Mouse (Mus musculus) ES-Bruce4 (cell line): ENCODE data around the gene Prr14. TPM values are rescaled to one million over a fixed set of nuclear protein-coding genes. Genes with fewer than 3 reads are reported as not detected.
"Not testable (repeated sequence)": the region's sequence is repeated elsewhere in the genome, so short reads cannot be mapped to it uniquely, and the experiment has no call there.

ENCODE experiments used
- H3K27ac ChIP-seq: 2 replicates; pipeline ENCODE4 v1.5.1; 2012; ENCODE audit warnings: low read length, inconsistent platforms; ENCODE audit not compliant: insufficient read depth
- H3K27me3 ChIP-seq: 2 replicates; pipeline ENCODE4 v1.6.1; 2012; ENCODE audit warnings: mild to moderate bottlenecking, low read length, inconsistent platforms; ENCODE audit not compliant: control insufficient read depth, poor library complexity, insufficient read depth, severe bottlenecking
- H3K36me3 ChIP-seq: 2 replicates; pipeline ENCODE4 v1.6.1; 2012; ENCODE audit warnings: inconsistent platforms, mild to moderate bottlenecking, low read length, moderate library complexity; ENCODE audit not compliant: control insufficient read depth, poor library complexity, insufficient read depth, severe bottlenecking
- H3K4me1 ChIP-seq: one replicate; pipeline ENCODE4 v1.8.1; 2011; ENCODE audit warnings: low read length; ENCODE audit not compliant: control insufficient read depth, insufficient read depth
- H3K4me3 ChIP-seq: 2 replicates; pipeline ENCODE4 v1.5.1; 2011; ENCODE audit warnings: low read depth, mild to moderate bottlenecking, low read length
- H3K9ac ChIP-seq: 2 replicates; pipeline ENCODE4 v1.6.1; 2012; ENCODE audit warnings: low read depth, mild to moderate bottlenecking, inconsistent platforms; ENCODE audit not compliant: poor library complexity, severe bottlenecking
- H3K9me3 ChIP-seq: replicated peaks from 2 replicates; pipeline ENCODE4 v1.6.1; 2012; ENCODE audit warnings: mild to moderate bottlenecking, low read length, inconsistent platforms; ENCODE audit not compliant: control insufficient read depth, poor library complexity, insufficient read depth, severe bottlenecking
- CTCF ChIP-seq: IDR thresholded peaks from one replicate; pipeline ENCODE4 v1.8.1; 2011; ENCODE audit warnings: low read depth, low read length
- EP300 ChIP-seq: IDR thresholded peaks from 2 replicates; pipeline ENCODE4 v1.6.1; 2011; ENCODE audit warnings: low read depth, low read length; ENCODE audit not compliant: insufficient read depth
- POLR2A ChIP-seq: IDR thresholded peaks from one replicate; pipeline ENCODE4 v1.8.1; 2011; ENCODE audit warnings: low read length; ENCODE audit not compliant: insufficient read depth
- polyA plus RNA-seq: library from polyadenylated mRNA; stranded (reverse); fragments of >200 nt; gene quantifications from 2 replicates; pipeline ENCODE4 v1.2.4, GENCODE M21; 2011; ENCODE audit warnings: low read depth; ENCODE audit not compliant: missing spikeins, insufficient read depth, insufficient read length

Prr14 gene
- 45.3 and 48.0 TPM in 2 replicates for polyA plus RNA-seq

GRCm38 (mm10) chr7:127459311-127459710 is at the start of gene Prr14:
Prr14 (plus strand) TSS chr7:127459611.
- Histone ChIP-seq H3K36me3 (peaks cover 26% of the 10 kb centered on the region), H3K9me3 (peaks cover 65% of the 10 kb centered on the region)
- not testable (repeated sequence) for H3K27me3 ChIP-seq, H3K9ac ChIP-seq, H3K27ac ChIP-seq, H3K4me1 ChIP-seq, H3K4me3 ChIP-seq

- Histone ChIP-seq H3K4me3 (no peak overlapping the region), H3K36me3 (no peaks in the 10 kb centered on the region), H3K27me3 (no peaks in the 10 kb centered on the region), H3K27ac (no peak overlapping the region), H3K9ac (no peak overlapping the region), H3K9me3 (no peaks in the 10 kb centered on the region), H3K4me1 (no peaks in the 10 kb centered on the region)
- TF ChIP-seq POLR2A (no peak), CTCF (no peak), EP300 (no peak)
These were observed 48.0 kb upstream of the Prr14 start for GRCm38 (mm10) chr7:127411418-127411817.

DNA sequence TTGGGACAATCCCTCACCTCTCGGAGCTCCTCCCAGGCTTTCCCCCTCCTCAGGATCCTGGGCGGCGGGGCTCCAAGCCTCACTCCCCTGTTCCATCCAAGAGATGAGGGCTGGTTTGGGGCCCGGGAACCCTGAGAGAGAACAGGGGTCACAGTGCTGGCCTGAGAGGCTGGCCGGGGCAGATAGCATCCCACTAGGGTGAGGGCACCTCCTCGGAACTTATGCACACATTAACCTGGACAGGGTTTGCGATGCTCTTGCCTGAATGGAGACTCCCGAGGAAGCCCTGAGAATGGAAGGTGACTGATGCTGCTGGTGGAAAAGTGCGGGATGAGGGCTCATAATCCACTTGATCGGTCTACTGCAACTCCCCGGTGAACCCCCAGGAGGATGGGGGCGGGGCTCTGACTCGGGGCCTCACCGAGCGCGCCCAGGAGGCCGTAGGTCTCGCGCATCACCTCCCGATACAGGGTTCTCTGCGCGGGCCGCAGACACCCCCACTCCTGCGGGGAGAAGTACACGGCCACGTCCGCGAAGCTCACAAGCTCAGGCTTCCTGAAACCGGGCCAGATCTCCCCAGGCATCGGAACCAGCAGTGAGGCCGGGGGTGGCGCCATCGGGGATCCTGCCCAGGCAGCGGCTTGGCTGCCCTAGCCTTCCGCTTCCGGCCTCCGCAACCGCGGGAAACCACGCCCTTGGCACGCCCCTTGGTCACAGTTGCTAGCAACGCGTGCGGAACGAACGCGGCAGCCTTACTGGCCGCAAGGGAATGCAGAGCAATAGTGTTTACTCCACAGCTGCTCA is 37.8 kb upstream of the Prr14 start, which contains the start of gene Zfp688:
TSS of gene Zfp688 (minus strand) at position 681 of the 804 bp plus-strand sequence.
- TF ChIP-seq EP300 (peak; percentile 59; the same call in 1 of the 2 replicates), POLR2A (peak; percentile 78), CTCF (no peak)
- Histone ChIP-seq H3K9ac (peak within 1 kb of the TSS; percentile 73), H3K4me3 (peak within 1 kb of the TSS; percentile 93), H3K27me3 (no peaks in the 10 kb centered on the region), H3K9me3 (no peaks in the 10 kb centered on the region), H3K4me1 (no peaks in the 10 kb centered on the region), H3K36me3 (peaks cover 13% of the 10 kb centered on the region), H3K27ac (no peak within 1 kb of the TSS)

- Histone ChIP-seq H3K27me3 (no peaks in the 10 kb centered on the region), H3K36me3 (peaks cover 13% of the 10 kb centered on the region), H3K4me3 (peak overlapping the region; percentile 93), H3K27ac (no peak overlapping the region), H3K4me1 (no peaks in the 10 kb centered on the region), H3K9me3 (no peaks in the 10 kb centered on the region), H3K9ac (no peak overlapping the region)
- TF ChIP-seq POLR2A = no peak
- TF ChIP-seq CTCF = no peak
- TF ChIP-seq EP300 = no peak
These were observed 37.2 kb upstream of the Prr14 start for GRCm38 (mm10) chr7:127422247-127422646.

DNA sequence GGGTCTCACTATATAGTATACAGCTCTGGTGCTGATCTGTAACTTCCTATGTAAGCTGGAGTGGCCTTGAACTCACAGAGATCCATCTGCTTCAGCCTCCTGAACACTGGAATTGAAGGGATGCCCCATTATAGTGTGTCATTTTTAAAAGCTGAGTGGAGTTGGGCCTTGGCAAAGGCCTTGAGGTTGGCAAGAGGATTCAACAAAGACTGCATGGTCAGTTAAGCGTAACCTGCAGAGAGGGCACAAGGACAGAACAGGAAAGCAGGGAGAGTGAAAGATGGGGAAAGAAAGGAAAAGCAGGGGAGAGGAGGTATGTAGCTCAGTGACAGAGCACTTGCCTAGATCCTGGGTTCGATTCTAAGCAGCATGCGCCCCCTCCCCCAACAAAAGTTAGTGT is 34.1 kb upstream of the Prr14 start:
- Histone ChIP-seq H3K27me3 (no peaks in the 10 kb centered on the region), H3K4me3 (no peak overlapping the region), H3K27ac (no peak overlapping the region), H3K9me3 (no peaks in the 10 kb centered on the region), H3K4me1 (no peaks in the 10 kb centered on the region), H3K9ac (no peak overlapping the region), H3K36me3 (no peaks in the 10 kb centered on the region)
- TF ChIP-seq POLR2A (no peak), CTCF (no peak), EP300 (no peak)

DNA sequence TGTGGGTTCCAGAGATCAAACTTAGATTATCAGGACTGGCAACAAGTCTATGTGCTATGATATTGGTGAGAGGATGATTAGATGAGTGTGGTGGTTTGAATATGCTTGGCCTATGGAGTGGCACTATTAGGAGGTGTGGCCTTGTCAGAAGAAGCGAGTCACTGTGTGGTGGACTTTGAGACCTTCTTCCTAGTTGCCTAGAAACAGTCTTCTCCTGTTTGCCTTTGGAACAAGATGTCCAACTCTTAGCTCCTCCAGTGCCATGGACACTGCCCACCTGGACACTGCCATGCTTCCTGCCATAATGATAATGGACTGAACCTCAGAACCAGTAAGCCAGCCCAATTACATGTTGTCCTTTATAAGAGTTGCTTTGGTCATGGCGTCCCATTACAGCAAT is 33.5 kb upstream of the Prr14 start:
- TF ChIP-seq CTCF (no peak), EP300 (no peak), POLR2A (no peak)
- H3K36me3 ChIP-seq = no peaks in the 10 kb centered on the region
- H3K27ac ChIP-seq = no peak overlapping the region
- H3K9me3 ChIP-seq = no peaks in the 10 kb centered on the region
- H3K9ac ChIP-seq = no peak overlapping the region
- H3K4me3 ChIP-seq = no peak overlapping the region
- no peaks in the 10 kb centered on the region for H3K4me1 ChIP-seq
- H3K27me3 ChIP-seq = no peaks in the 10 kb centered on the region
